Mouse (Mus musculus) cerebellum, postnatal 14 days (tissue): Measurements from ENCODE around the gene Tm4sf1.

ENCODE experiments used
- DNase-seq, 2 experiments: peaks; one replicate each; pipeline ENCODE4 v3.0.0; 2021; ENCODE audit warnings: mixed read lengths in 2 of 2

The Tm4sf1 gene

GRCm38 (mm10) chr3:57301921-57302539 lies at the start of gene Tm4sf1:
Gene Tm4sf1, minus strand, starts transcription at chr3:57301988.
- DNase-seq = no peak

GRCm38 (mm10) chr3:57344811-57345210 lies 43.0 kb upstream of the Tm4sf1 start:
- no peak for DNase-seq

- no peak for DNase-seq
These were observed 42.2 kb upstream of the Tm4sf1 start for GRCm38 (mm10) chr3:57343837-57344607.

GRCm38 (mm10) chr3:57342976-57343375 lies 41.2 kb upstream of the Tm4sf1 start:
- DNase-seq = no peak

GRCm38 (mm10) chr3:57341321-57341720 lies 39.5 kb upstream of the Tm4sf1 start:
- DNase-seq = no peak

GRCm38 (mm10) chr3:57335080-57335815 lies 33.5 kb upstream of the Tm4sf1 start:
- no peak for DNase-seq

GRCm38 (mm10) chr3:57327941-57328340 lies 26.2 kb upstream of the Tm4sf1 start:
- no peak for DNase-seq

GRCm38 (mm10) chr3:57307076-57307475 lies 5.3 kb upstream of the Tm4sf1 start:
- DNase-seq = no peak

- no peak for DNase-seq
These were observed 3.8 kb upstream of the Tm4sf1 start for GRCm38 (mm10) chr3:57305564-57305963.

- no peak for DNase-seq
These were observed 2.7 kb upstream of the Tm4sf1 start for GRCm38 (mm10) chr3:57304484-57304883.

- no peak for DNase-seq
These were observed 2.3 kb upstream of the Tm4sf1 start for GRCm38 (mm10) chr3:57304050-57304449.

GRCm38 (mm10) chr3:57303486-57303885 lies 1.7 kb upstream of the Tm4sf1 start:
- no peak for DNase-seq

GRCm38 (mm10) chr3:57302886-57303285 lies 1.1 kb upstream of the Tm4sf1 start:
- no peak for DNase-seq

- no peak for DNase-seq
These were observed 422 bp downstream of the Tm4sf1 start for GRCm38 (mm10) chr3:57301366-57301765.

- DNase-seq = no peak
These were observed 3.8 kb downstream of the Tm4sf1 start for GRCm38 (mm10) chr3:57297991-57298390.

GRCm38 (mm10) chr3:57296574-57296973 lies 5.2 kb downstream of the Tm4sf1 start:
- no peak for DNase-seq

- DNase-seq = no peak
These were observed 6.2 kb downstream of the Tm4sf1 start for GRCm38 (mm10) chr3:57295631-57296030.

- DNase-seq = peak; percentile 32 to 35
These were observed 6.9 kb downstream of the Tm4sf1 start for GRCm38 (mm10) chr3:57294742-57295525.

- no peak for DNase-seq
These were observed 7.9 kb downstream of the Tm4sf1 start for GRCm38 (mm10) chr3:57293925-57294324.

GRCm38 (mm10) chr3:57292826-57293225 lies 9.0 kb downstream of the Tm4sf1 start:
- peak; percentile 4 to 12 for DNase-seq

GRCm38 (mm10) chr3:57288944-57289491 lies 12.8 kb downstream of the Tm4sf1 start:
- DNase-seq = no peak
